Mouse (Mus musculus): ENCODE data around the gene Iqsec3.

DNA sequence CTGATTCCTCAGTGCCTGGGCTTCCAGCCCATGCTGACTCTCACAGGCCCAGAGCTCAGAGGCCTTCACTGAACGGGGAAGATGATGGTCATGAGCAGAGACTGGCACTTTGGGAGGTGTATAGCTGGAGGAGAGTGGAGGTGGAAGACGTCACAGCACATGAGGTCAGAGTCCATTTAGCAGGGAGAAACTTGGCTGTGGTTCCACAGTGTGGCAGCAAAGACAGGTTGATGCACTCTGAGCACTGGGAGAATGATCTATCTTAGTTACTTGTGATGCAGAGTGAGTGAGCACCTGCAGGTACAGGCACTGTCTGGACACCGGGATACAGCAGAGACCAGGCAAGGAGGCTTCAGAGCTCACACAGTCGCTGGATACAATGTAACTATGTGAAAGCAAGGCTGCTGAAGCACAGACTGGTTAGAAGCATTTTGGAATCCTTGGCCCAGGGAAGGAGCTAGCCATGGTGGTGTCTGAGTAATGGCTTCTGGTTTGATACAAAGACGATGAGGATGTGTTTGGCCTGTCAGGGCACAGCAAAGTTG, 45.9 kb upstream of the Iqsec3 start:
- TF ChIP-seq CTCF (IDR thresholded peaks at IDR 0.05; ENCODE audit: low read depth, low read length) (no peak), POLR2A (IDR thresholded peaks at IDR 0.05; ENCODE audit: borderline replicate concordance, low read depth, low read length) (no peak)
